Mouse (Mus musculus): ENCODE measurements around the gene Serpina3i.

DNA sequence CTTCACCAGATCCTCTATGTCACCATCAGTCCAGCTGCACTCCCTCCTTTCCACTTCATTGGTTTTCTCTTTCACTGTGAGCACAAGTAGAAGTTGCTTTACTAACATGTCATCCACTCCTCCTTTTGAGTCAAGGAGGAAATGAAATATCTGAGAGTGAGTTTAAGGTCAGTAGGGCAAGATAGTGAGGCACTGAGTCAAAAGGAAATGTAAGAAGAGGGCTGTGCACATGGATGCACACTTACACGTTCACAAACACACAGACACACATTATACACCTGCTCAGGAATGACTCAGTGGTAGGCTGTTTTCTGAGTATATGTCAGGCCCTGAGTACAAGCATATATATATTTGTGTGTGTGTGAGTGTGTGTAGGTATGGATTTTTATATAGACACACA, 39.2 kb upstream of the Serpina3i start:
- no peak for TF ChIP-seq POLR2A (IDR thresholded peaks at IDR 0.05; ENCODE audit: extremely low read depth, insufficient read depth, low read length)
- no peak for TF ChIP-seq CTCF (IDR thresholded peaks at IDR 0.05; ENCODE audit: extremely low read depth, insufficient read depth, low read length)
